Mouse (Mus musculus): Measurements from ENCODE around the gene Plekho1. TPM values are rescaled to one million over a fixed set of nuclear protein-coding genes. Genes with fewer than 3 reads are reported as not detected.

The Plekho1 gene
- polyA plus RNA-seq (2012; rRNA removed) = 141 and 142 TPM in 2 replicates

GRCm38 (mm10) chr3:95995802-95996428 lies at the start of gene Plekho1:
TSS of gene Plekho1 (minus strand) at chr3:95996001.

Other genes with a start within 250 kb of the Plekho1 start
- gene Tars2, start 235.8 kb downstream of the Plekho1 start, polyA plus RNA-seq (2012; rRNA removed) = 39.4 and 42.8 TPM in 2 replicates
- 21.7 TPM in 2 replicates for gene Rprd2, start 177.1 kb downstream of the Plekho1 start, polyA plus RNA-seq (2012; rRNA removed)
- 36.0 and 36.2 TPM in 2 replicates for gene Prpf3, start 140.1 kb downstream of the Plekho1 start, polyA plus RNA-seq (2012; rRNA removed)
- gene Mrps21, start 124.5 kb downstream of the Plekho1 start, polyA plus RNA-seq (2012; rRNA removed) = 190 and 193 TPM in 2 replicates
- gene Ciart, start 113.8 kb downstream of the Plekho1 start, polyA plus RNA-seq (2012; rRNA removed) = 4.1 and 5.3 TPM in 2 replicates
- gene BC028528, start 104.0 kb downstream of the Plekho1 start, polyA plus RNA-seq (2012; rRNA removed) = 13.9 and 15.2 TPM in 2 replicates
- 96.5 and 101 TPM in 2 replicates for gene Aph1a, start 102.0 kb downstream of the Plekho1 start, polyA plus RNA-seq (2012; rRNA removed)
- gene Car14, start 91.3 kb downstream of the Plekho1 start, polyA plus RNA-seq (2012; rRNA removed) = 4.0 and 5.7 TPM in 2 replicates
- 79.1 and 84.3 TPM in 2 replicates for gene Anp32e, start 66.8 kb downstream of the Plekho1 start, polyA plus RNA-seq (2012; rRNA removed)
- gene Vps45, start 62.5 kb upstream of the Plekho1 start, polyA plus RNA-seq (2012; rRNA removed) = 31.4 and 35.0 TPM in 2 replicates
- 6.4 and 6.8 TPM in 2 replicates for gene Otud7b, start 108.5 kb upstream of the Plekho1 start, polyA plus RNA-seq (2012; rRNA removed)
- gene Mtmr11, start 166.0 kb upstream of the Plekho1 start, polyA plus RNA-seq (2012; rRNA removed) = 13.6 and 16.5 TPM in 2 replicates
- gene Sf3b4, start 176.3 kb upstream of the Plekho1 start, polyA plus RNA-seq (2012; rRNA removed) = 79.1 and 89.4 TPM in 2 replicates
- 154 and 157 TPM in 2 replicates for gene Sv2a, start 185.2 kb upstream of the Plekho1 start, polyA plus RNA-seq (2012; rRNA removed)
- gene Bola1, start 223.7 kb upstream of the Plekho1 start, polyA plus RNA-seq (2012; rRNA removed) = 39.6 and 42.5 TPM in 2 replicates
- gene Hist2h2ab, start 223.9 kb upstream of the Plekho1 start, polyA plus RNA-seq (2012; rRNA removed) = 0.43 and 2.0 TPM in 2 replicates
- gene Hist2h2ac, start 224.9 kb upstream of the Plekho1 start, polyA plus RNA-seq (2012; rRNA removed) = 3.9 and 4.2 TPM in 2 replicates
- gene Hist2h2be, start 225.1 kb upstream of the Plekho1 start, polyA plus RNA-seq (2012; rRNA removed) = 9.9 and 10.2 TPM in 2 replicates
- gene Hist2h3c2, start 243.1 kb upstream of the Plekho1 start, polyA plus RNA-seq (2012; rRNA removed) = 10.2 and 11.0 TPM in 2 replicates
- gene Hist2h2aa2, start 244.3 kb upstream of the Plekho1 start, polyA plus RNA-seq (2012; rRNA removed) = 3.9 TPM in 1 of 2 replicates, not detected in the other
- gene Hist2h2aa1, start 249.5 kb upstream of the Plekho1 start, polyA plus RNA-seq (2012; rRNA removed) = 53.4 and 60.9 TPM in 2 replicates